Mouse (Mus musculus) megakaryocyte-erythroid progenitor cell, adult 5-6 weeks (primary cell): ENCODE results near the gene Aldh3a1. TPM values are rescaled to one million over a fixed set of nuclear protein-coding genes. Genes with fewer than 3 reads are reported as not detected.
"Not testable (repeated sequence)": the region's sequence is repeated elsewhere in the genome, so short reads cannot be mapped to it uniquely, and the experiment has no call there.

Experiments used
- ATAC-seq: replicated peaks from 2 replicates; pipeline ENCODE4 v1.8.0; 2016; ENCODE audit warnings: mild to moderate bottlenecking, inconsistent platforms; ENCODE audit not compliant: severe bottlenecking, poor library complexity, low FRiP score, low TSS enrichment
- total RNA-seq, 2 experiments: library from RNA; stranded (forward) in 1 of 2; stranded (reverse) in 1 of 2; fragments of 200-1000, 215-1000 nt in 1 of 2; fragments of >200 nt in 1 of 2; fragmentation: Nextera tagmentation in 1 of 2; gene quantifications; 2 replicates each; pipeline ENCODE4 v1.2.3; 2014 to 2017

Aldh3a1 gene
- total RNA-seq (2014; fragmentation: Nextera tagmentation) = not detected in 2 replicates
- total RNA-seq (2017) = not detected in 2 replicates

DNA sequence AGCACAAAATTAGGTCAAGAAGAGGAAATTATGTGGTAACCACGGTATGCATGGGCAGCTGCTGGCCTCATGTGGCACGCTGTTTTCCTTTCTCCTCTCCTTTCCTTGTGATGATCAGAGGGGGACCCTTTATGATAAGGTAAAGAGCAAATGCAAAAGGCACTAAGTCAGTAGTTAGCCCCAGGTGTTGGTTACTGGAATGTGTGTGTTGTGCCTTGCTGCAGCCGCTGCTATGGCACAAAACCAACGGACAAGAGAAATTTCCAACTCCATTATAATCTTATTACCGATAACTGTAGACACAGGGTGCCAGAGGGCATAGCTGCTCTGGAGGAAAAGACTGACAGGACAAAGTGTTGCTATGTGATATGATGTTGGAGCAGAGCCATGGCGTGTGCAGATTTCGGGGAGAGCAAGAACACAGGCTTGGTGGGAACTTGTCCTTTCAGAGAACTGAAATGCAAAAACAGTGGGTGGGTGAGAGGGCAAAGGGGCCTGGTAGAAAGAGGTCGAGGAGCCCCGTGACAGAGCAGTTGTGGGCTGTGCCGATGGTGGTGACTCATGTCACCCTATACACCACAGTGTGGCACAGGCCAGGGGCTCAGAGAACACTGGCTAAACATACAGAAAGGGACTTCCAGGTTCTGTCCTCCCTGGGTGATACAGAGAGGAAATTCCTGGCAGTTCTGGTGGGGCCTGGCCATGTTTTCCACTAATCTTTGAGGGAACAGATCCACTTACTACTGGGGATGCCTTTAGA lies at the start of gene Aldh3a1:
Gene Aldh3a1 (plus strand): TSS at position 51 of the 760 bp plus-strand sequence.
- no peak for ATAC-seq

DNA sequence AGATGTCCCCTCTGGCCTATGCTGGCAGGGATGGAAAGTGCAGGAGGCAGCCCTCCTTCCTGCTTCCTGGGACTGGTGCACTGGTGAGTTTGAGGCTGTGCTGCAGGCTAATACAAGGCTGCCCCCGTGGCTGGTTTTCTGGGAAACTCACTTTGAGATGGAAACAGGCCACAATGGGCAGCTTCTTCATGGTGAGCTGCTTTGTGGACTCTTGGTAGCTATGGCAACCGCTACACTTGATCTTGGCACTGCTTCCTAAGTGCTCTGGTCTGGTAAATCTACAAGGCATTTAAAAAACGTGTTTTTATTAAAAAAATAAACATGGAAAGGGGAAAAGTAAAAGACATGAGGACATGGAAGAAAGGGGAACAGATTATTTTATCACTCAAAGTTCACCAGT lies 49.2 kb upstream of the Aldh3a1 start:
- ATAC-seq = no peak

DNA sequence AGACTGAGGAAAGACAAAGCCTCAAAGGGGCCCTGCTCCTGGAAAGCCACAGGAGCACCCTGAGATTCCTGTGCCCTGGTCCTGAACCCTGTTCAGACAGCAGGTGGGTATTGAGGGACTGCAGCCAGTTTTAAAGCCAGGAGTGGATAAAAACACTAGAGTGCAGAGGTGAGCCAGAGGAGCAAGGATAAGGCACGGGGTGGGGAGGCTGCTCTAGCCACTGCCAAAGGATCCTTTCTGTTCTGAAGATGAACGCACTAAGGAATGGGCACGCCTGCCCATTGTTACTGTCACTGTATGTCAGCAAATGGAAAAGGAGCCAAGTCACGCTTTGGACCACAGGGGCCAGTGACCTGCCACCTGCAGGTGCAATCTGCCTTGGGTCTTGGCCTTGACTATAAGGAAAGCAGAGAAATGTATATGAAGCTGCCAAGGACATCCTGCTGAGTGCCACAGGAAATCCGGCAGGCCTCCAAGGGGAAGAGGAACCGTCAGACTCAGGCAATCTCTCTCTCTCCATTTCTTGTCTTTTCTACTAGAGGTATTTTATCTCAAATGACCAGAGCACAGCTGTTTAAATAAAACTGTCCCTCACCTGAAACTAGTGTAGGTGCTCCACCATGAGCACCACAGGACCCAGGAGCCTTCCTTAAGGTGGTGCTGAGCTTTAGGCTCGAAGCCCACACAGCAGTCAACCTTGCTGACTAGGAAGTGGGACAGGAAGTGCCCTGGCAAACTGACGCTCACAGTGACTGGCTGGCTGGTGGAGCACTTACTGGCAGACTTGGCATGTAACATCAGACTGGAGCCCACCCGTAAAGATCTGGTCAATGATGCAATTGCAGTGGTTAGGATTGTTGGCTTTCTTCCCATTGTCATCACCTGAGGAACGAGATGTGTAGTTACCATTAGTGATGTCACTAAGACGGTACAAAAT lies 47.3 kb upstream of the Aldh3a1 start:
- no peak for ATAC-seq

DNA sequence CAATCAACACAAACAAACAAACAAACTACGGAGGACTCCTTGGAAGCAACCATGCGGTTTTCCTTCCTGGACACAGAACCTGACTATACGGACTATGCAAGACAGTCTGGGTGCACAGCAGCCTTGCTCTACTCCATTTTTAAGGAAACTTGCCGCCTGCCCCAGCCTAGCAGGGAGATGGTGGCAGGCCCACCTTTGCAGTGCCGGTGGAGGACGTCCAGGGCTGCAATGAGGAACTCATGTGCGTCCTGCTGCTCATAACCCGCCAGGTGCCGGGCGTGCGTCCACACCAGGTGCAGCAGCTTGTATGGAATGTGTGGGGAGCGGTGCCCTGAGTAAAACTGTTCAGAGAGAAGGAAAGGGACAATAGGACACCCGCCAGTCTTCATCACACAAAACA lies 46.2 kb upstream of the Aldh3a1 start:
- ATAC-seq = no peak

DNA sequence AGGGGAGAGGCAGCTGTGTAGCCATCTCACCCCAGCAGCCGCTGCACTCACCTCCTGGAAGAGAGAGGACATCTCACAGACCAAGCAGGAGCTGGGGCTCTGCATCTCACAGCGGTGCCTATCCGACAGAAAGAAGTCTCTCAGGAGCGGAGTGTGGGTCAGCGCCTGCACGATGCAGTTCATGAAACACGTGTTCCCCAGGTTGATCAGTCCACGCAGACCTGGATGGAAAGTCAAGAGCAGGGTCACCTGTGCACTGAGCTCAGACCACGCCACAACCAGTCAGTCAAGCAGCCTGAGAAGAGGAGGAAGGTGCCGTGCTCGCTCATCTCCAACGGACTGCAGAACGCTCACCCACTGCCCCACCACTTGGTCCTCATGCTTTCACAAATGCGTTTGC lies 44.6 kb upstream of the Aldh3a1 start:
- no peak for ATAC-seq

DNA sequence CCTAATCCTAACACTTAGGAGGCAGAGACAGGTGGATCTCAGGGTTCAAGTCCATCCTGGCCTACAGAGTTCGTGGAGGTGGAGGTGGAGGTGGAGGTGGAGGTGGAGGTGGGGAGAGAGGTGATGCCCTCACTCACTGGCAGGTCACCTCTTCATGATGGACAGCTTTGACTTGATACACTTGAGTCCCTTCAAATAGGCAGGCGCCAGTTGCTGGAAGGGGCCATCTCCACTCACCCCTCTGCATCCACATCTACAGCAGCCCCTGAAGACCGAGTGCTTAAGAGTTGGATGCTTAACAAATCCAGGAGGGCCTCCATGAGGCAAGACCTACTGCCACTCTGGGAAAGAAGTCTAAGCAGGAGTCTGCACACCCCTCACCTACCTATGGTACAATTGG lies 44.0 kb upstream of the Aldh3a1 start:
- no peak for ATAC-seq

DNA sequence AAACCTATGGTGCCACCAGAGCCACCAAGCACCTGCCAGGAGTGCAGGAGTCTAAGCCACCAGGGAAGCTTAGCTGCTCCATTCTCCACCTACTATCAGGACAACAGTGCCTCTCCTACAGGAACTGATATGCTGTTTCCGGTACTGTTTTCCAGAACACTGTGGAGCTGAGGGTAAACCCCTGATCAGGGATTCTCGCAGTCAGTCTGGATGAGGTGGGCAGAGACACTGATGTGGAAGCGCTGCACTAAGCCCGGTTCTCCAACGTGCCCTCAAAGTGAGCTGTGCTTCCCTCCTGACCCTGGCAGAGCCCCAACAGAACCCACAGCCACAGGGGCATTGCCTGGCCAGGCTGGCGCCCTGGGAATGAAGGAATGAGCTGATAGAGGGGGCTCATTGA lies 43.0 kb upstream of the Aldh3a1 start:
- no peak for ATAC-seq

DNA sequence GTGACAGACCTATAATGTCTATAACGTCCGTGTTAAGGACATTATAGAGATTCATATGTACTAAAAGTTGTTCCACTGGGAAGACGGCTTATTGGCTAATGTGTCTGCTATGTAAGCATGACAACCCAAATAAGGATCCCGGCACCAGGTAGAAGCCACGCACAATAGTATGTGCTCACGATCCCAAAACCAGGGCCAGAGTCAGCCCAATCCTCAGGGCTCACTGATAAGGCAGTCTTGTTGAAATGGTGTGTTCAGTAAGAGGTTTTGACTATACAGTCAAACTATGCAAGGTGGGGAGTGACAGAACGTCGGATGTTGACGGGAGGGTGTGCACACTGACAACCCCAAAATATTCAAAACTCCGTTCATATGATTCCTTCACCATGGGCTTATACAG lies 42.5 kb upstream of the Aldh3a1 start:
- no peak for ATAC-seq

DNA sequence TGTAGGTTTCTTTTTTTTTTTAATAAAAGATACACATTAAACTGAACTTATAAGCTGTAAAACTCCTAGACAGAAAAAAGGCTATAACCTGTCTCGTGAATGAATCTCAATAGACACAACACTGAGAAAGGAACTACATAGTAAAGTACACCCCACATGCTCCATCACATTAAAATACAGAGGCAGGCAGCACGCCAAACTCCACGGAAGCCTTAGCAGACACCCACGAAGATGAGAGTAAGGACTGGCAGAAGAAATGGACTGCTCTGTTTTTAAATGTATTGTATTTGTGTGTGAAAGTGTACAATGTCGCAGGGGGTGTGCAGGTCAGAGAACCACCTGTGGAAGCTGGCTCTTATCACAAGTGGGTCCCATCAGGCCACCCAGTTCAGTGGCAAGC lies 37.2 kb upstream of the Aldh3a1 start:
- ATAC-seq = no peak

DNA sequence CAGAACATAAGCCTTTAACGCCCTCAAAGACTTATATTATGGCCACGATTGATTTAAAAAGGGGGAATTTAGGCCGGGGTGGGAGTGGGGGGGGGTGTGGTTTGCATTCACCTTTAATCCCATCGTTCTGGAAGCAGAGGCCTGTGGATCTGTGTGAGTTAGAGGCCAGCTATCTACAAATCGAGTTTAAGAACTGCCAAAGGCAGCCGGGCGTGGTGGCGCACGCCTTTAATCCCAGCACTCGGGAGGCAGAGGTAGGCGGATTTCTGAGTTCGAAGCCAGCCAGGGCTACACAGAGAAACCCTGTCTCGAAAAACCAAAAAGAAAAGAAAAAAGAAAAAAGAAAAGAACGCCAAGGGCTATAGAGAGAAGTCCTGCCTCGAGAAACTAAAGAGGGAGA lies 33.9 kb upstream of the Aldh3a1 start:
- ATAC-seq = not testable (repeated sequence)

DNA sequence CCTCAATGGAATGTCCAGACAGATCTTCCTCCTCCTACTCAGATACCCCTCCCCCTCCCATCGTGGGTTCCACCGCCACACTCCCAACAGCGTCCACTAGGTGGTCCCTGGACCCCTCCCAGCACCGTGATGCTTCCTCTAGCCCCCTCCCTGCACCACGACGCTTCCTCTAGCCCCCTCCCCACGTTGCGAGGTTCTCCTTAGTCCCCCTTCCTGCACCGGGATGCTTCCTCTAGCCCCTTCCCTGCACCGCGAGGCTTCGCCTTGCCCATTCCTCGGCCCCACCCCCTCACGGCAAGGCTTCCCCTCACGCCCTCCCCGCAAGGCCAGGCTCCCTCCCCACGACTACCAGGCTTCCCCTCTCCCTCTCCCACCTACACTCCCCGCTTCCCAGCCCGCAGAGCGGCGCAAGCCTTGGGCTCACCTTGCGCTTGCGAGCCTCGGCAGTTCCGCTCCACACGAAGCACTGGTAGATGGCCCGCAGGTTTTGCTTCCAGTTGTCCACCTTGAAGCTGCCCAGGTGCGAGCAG lies 33.0 kb upstream of the Aldh3a1 start:
- ATAC-seq = no peak

DNA sequence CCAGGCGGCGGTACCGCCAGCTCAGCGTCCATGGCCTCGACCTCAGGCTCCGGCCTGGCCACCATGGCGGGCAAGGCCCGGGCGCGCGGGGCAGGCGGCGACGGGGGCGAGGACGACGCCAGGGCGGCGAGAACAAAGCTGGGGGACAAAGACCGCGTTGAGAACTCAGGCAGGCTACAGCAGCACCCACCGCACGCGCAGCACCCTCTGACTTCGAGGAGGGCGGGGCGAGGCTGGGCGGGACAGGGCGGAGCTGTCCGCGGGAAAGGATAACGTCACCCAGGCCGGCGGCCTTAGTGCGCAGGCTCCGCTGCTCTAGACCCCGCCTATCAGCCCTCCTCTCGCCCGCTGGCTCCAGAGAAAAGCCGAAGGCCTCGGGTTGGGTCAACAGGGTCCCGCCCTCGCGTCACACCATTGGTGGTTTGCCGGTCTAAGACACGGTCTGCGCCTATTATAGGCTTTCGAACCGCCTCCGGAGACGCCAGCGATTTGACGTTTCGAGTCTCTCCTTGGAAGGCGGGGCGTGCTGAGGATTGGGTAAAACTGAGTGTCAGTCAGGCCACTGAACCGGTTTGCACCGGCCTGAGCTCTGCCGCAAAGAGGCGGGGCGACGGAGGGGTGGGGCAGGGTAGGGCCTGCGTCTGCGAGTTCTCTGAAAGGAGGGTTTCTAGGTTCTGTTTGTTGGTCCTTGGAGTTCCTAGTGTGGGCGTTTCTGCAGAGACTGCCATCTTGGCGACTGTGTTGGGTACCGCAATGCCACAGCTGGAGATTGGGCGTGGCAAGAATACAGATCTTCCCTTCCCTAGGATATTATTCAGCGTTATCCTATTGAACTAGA lies 32.3 kb upstream of the Aldh3a1 start, which contains the start of gene Usp22:
Gene Usp22 (minus strand): TSS at position 235 of the 838 bp plus-strand sequence.
- ATAC-seq = peak; percentile 98

DNA sequence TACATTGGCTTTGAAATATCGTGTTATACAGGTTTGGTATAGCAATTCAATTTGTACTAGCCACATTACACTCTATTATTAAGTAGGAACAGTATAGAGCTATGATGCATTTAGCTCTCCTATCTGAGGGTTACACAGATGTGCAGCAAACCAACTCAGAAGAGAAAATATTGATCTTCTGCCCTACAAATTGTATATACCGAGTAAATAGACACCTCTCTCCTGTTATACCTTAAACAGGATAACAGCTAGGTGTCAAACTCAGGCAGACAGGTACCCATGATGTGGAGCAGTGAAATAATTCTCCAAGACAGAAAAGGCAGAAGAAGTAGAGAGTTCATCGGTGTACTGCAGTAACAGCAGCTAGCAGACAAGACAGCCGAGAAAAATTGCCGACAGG lies 31.6 kb upstream of the Aldh3a1 start:
- ATAC-seq = no peak

DNA sequence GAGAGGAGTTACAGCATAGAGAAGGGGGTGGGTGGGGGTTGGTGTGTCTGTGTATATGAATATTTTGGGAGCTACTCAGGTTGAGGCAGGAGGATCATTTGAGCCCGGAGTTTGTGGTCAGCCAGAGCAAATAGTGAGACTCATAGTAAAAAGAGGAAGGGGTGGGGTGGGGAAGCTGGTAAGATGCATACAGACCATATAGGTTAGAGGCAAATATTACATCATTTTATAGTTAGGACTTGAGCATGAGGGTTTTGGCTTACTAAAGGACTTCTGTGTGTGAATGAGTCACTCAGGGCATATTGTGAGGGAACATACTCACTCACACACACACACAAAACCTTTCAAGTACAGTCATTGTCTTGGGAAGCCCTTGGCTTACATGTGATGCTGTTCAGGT lies 31.0 kb upstream of the Aldh3a1 start:
- no peak for ATAC-seq

DNA sequence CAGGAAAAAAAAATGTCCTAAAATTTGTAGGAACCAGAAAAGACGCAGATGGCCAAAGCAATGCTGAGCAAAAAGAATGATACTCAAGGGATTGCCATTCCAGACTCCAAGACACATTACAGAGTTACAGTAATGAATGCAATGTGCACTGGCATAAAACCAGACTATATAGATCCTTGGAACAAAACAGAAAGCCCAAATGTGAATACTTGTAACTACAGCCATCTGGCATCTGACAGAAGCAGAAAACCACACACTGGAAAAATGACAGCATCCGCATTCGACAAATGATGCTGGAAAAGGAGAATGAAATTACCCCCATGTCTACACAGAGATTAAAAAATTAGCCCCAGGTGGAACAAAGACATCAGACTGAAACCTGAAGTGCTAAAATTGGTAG lies 27.0 kb upstream of the Aldh3a1 start:
- no peak for ATAC-seq

DNA sequence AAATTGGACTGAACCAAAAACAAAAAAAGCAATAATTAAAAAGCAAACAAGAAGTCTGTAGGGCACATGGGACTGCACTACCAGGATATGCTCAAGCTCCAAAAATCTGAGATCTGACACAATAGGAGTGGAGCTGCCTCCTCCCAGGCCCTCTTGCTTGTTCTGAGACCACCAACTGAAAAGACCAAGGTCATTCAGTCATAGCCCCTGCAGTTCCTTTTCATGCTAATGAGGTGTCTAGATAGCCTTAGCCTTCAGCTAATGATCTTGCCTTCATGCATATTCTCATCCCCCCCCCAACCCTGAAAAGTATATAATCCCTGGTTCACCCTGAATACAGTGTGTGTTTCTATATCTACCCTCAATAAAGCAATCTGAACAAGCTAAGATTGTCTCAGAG lies 25.7 kb upstream of the Aldh3a1 start:
- ATAC-seq = no peak

DNA sequence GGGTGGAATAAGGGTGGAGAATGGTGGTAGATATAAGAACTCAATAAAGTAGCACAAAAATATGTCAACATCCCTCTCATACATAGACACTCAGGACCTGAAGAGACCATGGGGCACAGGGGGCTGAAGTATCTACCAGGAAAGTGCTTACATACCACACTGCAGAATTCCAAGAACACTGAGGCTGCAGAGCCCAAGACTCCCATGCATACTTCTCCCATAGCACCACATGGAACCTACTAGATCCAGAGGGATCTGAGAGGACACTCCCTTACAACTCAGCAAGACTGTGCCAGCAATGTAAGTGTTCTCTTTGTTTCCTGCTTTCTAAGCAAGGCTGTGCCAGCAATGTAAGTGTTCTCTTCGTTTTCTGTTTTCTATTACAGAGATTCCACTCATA lies 23.5 kb upstream of the Aldh3a1 start:
- ATAC-seq = no peak

DNA sequence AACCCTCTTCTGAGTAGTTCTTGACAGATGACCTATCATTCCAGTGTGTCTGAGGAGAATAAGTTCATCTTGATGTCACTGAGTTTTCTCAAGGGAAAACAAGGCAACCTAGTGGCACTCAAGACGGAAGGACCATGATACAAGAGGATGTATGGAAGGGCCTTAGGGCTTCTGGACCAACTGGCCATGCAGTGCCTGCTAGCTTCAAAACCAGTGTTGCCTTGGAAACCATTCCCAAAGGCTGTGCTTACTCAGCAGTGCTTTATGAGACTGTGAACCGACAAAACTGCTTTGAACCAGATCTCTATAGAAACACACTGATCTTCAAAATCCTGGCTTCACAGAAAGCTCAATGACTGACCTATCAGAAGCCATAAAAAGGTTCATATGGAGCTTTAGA lies 16.6 kb upstream of the Aldh3a1 start:
- ATAC-seq = no peak

DNA sequence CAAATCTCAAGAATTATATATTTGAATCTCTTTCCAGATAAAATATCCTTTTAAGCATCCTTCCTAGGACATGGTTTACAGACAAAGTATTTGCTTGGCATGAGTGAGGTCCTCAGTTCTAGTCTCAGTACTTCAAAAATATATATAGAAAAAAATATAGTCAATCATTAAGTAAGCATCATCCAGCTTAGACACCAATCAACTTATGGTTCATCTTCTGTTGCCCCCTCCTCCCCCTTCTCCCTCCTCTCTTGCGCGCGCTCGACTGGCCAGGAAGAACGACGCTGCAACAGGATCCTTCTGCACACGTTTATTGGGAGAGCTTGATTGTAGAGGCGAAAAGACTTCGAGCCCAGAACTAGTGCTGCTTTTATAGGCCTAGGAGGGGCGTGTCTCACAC lies 15.2 kb upstream of the Aldh3a1 start:
- not testable (repeated sequence) for ATAC-seq
